Mouse (Mus musculus): ENCODE measurements around the gene Rabggta.
A peak's percentile ranks its signal among the peaks of the same experiment; 100 is the strongest.

Rabggta gene

DNA sequence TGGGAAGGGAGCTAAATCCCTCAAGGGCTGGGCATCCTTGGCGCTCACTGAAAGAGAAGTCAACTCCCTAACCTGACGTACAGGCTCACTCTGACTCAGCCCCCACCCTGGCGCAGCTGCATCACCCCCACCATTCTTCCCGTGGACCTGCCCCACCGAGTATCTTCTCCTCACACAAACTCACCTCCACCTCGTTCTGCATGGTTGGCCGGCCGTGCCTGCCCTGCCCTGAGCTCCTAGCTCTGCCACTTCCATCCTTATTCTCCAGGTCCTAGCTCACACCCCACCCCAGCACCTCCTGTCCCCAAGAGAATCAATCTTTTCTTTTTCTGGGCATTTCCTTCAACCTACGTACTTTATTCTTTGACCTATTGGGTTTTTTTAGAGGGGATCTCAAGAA, 20.9 kb downstream of the Rabggta start:
- DNase-seq (ENCODE audit: inconsistent age in 2 of 2, low spot score in 1 of 2): no peak

DNA sequence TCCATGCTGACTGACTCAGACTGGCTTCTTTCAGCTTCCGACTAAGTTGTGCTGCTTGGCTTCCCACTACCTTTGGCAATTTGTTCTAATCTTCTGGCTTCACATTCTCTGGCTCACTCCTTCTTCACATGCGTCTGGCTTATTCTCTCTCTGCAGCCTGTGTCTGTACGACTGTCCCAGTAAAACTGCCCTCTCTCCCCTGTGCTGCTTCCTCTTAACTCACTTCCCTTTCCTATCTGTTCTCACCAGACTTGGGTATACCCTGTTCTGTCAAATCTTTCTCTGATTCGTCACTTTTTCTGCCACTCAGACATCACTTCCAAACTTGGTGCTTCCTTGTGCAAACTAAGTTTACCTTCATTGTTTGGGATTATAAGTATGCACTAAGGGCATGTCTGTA, 24.8 kb downstream of the Rabggta start:
- no peak for DNase-seq (ENCODE audit: inconsistent age in 2 of 2, low spot score in 1 of 2)

DNA sequence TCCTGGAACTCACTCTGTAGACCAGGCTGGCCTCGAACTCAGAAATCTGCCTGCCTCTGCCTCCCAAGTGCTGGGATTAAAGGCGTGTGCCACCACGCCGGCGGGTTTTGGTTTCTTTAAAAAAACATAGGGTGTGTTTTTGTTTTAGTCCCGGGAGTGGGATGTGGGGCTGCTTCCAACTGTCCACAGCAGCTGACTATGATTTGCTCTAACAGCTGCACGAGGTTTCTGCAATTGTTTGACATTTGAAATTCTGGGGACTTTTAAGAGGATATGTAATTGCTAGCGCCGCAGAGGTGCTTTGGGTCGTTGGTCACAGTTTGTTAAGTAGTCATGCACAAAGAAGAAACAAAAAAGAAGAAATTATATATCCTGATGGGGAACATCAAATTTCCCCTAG, 32.6 kb downstream of the Rabggta start:
- no peak for DNase-seq (ENCODE audit: inconsistent age in 2 of 2, low spot score in 1 of 2)

- DNase-seq (ENCODE audit: inconsistent age in 2 of 2, low spot score in 1 of 2): no peak
Measured at GRCm38 (mm10) chr14:55682118-55682493, 40.0 kb downstream of the Rabggta start.

DNA sequence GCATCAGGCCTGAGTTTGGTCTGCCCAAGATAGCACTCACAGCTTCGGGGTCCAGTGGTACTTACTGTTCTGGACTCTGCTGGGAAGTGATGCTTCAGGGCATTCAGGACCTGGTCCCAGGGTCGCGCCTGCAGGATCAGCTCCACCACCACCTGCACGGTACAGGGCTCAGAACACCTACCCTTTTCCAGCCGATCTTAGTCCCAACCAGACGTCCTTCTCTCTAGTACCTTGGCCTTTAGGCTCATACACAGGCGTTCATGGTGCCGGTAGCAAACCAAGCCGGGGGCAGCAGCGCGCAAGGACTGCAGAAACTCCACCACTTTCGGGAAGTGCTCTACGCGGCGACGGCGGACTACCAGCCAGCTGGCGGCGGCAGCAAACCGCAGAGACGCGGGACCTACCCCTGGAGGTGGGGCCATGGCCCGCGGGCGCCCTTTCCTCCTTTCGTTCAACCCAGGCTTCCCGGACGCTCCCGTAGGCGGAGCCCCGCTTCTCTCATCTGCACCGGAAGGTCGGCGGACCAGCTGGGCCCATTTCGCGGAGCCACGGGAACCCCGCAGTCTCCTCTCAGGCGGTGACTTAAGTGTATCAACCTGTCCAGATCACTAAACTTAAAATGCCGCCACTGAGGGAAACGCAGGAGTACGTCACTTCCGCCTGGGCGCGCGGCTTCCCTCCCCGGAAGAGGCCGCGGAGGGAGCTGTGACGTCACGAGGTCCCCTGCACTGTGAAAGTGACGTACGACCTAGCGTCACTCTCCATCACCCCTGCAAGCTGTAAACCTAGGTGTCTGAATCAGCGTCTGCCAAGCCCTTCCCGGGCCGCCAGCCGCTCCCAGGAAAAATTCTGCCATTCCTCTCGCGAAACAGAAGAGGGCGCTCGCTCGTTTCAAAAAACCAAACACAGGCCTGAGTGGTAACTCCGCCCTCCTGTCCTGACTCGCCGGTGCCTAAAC, 40.6 kb downstream of the Rabggta start, which contains the start of gene Tinf2:
TSS of gene Tinf2 (minus strand) at position 661 of the 958 bp plus-strand sequence.
- peak; percentile 95 to 98 for DNase-seq (ENCODE audit: inconsistent age in 2 of 2, low spot score in 1 of 2)

GRCm38 (mm10) chr14:55677615-55678014, 44.4 kb downstream of the Rabggta start:
- no peak for DNase-seq (ENCODE audit: inconsistent age in 2 of 2, low spot score in 1 of 2)

- no peak for DNase-seq (ENCODE audit: inconsistent age in 2 of 2, low spot score in 1 of 2)
Measured at GRCm38 (mm10) chr14:55672741-55673060, 49.4 kb downstream of the Rabggta start.

GRCm38 (mm10) chr14:55671833-55672740, 50.0 kb downstream of the Rabggta start, which contains the start of the genes Gmpr2 and Nedd8:
Gene Gmpr2, plus strand, starts transcription at chr14:55671941.
Gene Nedd8, minus strand, starts transcription at chr14:55672124.
- DNase-seq (ENCODE audit: inconsistent age in 2 of 2, low spot score in 1 of 2): peak; percentile 93 to 99

DNA sequence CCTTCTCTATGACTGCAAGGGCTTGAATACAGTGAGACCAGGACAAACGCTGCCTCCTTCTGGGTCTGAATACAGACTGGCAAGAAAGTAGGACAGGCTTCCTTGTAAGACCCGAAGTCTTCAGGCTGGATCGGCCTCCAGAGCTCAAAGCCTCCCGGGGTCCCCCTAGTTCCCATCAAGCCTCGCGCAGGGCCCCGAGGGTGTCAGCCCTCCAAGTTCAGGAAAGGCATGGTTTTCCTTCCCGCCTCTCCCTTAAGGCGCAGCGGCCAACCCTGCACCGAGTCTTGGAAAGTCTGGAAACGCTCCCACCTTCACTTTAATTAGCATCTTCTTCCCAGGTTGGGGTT, 50.6 kb downstream of the Rabggta start:
- DNase-seq (ENCODE audit: inconsistent age in 2 of 2, low spot score in 1 of 2): no peak

All from adrenal gland, adult (tissue).